Mouse (Mus musculus) thymus, adult 2 months (tissue): ENCODE data around the gene Ssx2ip. TPM values are rescaled to one million over a fixed set of nuclear protein-coding genes. Genes with fewer than 3 reads are reported as not detected.

Experiments used
- DNase-seq: peaks from one replicate; pipeline ENCODE4 v3.0.0; 2021
- H3K27ac ChIP-seq: fragments of 200-500 bp; 2 replicates; pipeline ENCODE4 v1.5.1; 2012; ENCODE audit warnings: low read length, control low read depth; ENCODE audit not compliant: control insufficient read depth, insufficient read depth
- H3K27me3 ChIP-seq: fragments of 200-500 bp; 2 replicates; pipeline ENCODE4 v1.6.1; 2012; ENCODE audit warnings: mild to moderate bottlenecking, low read length, moderate library complexity, mixed read lengths; ENCODE audit not compliant: control insufficient read depth, insufficient read depth
- H3K36me3 ChIP-seq: fragments of 200-500 bp; 2 replicates; pipeline ENCODE4 v1.6.1; 2012; ENCODE audit warnings: mild to moderate bottlenecking, low read length, moderate library complexity; ENCODE audit not compliant: control insufficient read depth, insufficient read depth
- H3K4me1 ChIP-seq: fragments of 200-500 bp; replicated peaks from 2 replicates; pipeline ENCODE4 v1.6.1; 2012; ENCODE audit warnings: low read length; ENCODE audit not compliant: control insufficient read depth, insufficient read depth
- H3K4me3 ChIP-seq: fragments of 200-500 bp; 2 replicates; pipeline ENCODE4 v1.5.1; 2012; ENCODE audit warnings: mild to moderate bottlenecking, low read length, control low read depth, moderate library complexity; ENCODE audit not compliant: control insufficient read depth, insufficient read depth
- CTCF ChIP-seq: fragments of 200-500 bp; IDR thresholded peaks from 2 replicates; pipeline ENCODE4 v1.5.1; 2012; ENCODE audit warnings: mild to moderate bottlenecking, control low read depth, low read length, moderate library complexity, borderline replicate concordance; ENCODE audit not compliant: control insufficient read depth, poor library complexity, insufficient read depth; ENCODE audit errors: extremely low read depth
- POLR2A ChIP-seq: fragments of 200-500 bp; IDR thresholded peaks from 2 replicates; pipeline ENCODE4 v1.6.1; 2012; ENCODE audit warnings: mild to moderate bottlenecking, low read length, control low read depth, moderate library complexity; ENCODE audit not compliant: control insufficient read depth, poor library complexity, insufficient read depth; ENCODE audit errors: extremely low read depth
- WGBS: fragments of 180-500 bp; shearing (Covaris S2); methylation state at CpG from one replicate; pipeline ENCODE4 v1.1.7; 2018; 5-methylcytosine and 5-hydroxymethylcytosine counted together
- polyA plus RNA-seq: library from polyadenylated mRNA; depleted of rRNA; stranded (reverse); fragments of >200 nt; gene quantifications from 2 replicates; pipeline ENCODE4 v1.2.3, GENCODE M21; 2012

Ssx2ip gene
- polyA plus RNA-seq, 1 experiment = 5.4 TPM

- no peak for DNase-seq
- Histone ChIP-seq H3K4me1 (no peaks in the 10 kb centered on the region), H3K4me3 (no peak overlapping the region), H3K27me3 (no peaks in the 10 kb centered on the region), H3K27ac (no peak overlapping the region), H3K36me3 (peaks cover 4% of the 10 kb centered on the region; the same call in 1 of the 2 replicates)
- WGBS = 59% methylated on average over 7 of the region's 7 CpGs
- TF ChIP-seq CTCF = no peak
- TF ChIP-seq POLR2A = no peak
Observed at GRCm38 (mm10) chr3:146418901-146419300, 14.5 kb downstream of the Ssx2ip start.

- no peak overlapping the region for H3K27ac ChIP-seq
Observed at GRCm38 (mm10) chr3:146419534-146419933, 15.1 kb downstream of the Ssx2ip start.

DNA sequence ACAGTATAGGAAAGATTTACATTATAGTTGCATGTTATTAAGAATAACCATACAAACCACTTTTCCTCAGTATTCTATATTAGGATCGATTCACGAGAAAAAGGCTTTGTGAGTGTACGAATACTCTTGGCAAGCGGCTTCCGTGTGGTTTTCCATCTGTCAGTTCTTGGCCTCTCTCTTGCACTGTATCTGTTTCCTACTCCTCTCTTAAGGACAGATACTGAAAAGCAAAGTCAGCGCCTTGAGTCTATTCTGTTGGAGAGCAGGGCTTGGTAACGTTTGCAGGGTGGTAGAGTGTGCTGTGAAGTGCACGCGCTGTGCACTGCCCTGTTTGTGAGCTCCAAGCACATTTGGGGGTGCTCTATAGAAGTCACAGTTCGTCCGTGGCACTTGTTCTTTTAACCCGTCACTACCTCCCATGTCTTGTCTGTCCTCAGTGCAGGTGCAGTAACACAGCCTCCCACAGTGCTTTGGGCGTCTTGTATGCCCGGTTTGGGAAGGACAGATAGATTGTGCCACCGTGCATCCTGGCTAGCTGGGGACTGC is 15.6 kb downstream of the Ssx2ip start:
- DNase-seq = no peak
- TF ChIP-seq POLR2A (no peak), CTCF (no peak)
- 95% methylated on average over 15 of the region's 15 CpGs for WGBS
- no peak overlapping the region for H3K27ac ChIP-seq
- H3K36me3 ChIP-seq = peaks cover 4% of the 10 kb centered on the region; the same call in 1 of the 2 replicates
- H3K27me3 ChIP-seq = no peaks in the 10 kb centered on the region
- H3K4me1 ChIP-seq = no peaks in the 10 kb centered on the region
- H3K4me3 ChIP-seq = no peak overlapping the region

More at GRCm38 (mm10) chr3:146419534-146419933, 15.1 kb downstream of the Ssx2ip start:
- WGBS = 96% methylated on average over 9 of the region's 9 CpGs
- Histone ChIP-seq H3K4me1 (no peaks in the 10 kb centered on the region), H3K4me3 (no peak overlapping the region), H3K36me3 (peaks cover 4% of the 10 kb centered on the region; the same call in 1 of the 2 replicates), H3K27me3 (no peaks in the 10 kb centered on the region)
- no peak for TF ChIP-seq CTCF
- TF ChIP-seq POLR2A = no peak
- DNase-seq = no peak

DNA sequence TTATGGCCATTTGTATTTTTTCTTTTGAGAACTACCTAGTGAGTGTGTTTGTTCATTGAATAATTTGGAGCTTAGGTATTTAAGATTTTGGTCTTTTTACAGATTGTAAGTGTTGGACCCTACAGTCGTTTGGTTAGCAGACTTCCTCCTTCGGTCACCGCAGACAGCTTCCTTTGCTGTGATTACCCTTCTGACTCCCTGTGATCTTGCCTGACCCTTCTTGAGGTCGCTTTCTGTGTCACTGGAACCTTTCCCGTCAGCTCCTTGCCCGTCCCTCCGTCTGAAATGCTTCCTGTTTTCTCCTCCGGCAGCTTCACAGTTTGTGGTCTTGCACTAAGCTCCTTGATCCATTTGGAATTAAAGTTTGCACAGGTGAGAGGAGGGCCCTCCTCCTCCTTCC is 17.3 kb downstream of the Ssx2ip start:
- no peaks in the 10 kb centered on the region for H3K4me1 ChIP-seq
- TF ChIP-seq CTCF (no peak), POLR2A (no peak)
- no peak overlapping the region for H3K27ac ChIP-seq
- no peak for DNase-seq
- H3K36me3 ChIP-seq = peaks cover 4% of the 10 kb centered on the region; the same call in 1 of the 2 replicates
- no peaks in the 10 kb centered on the region for H3K27me3 ChIP-seq
- 14% methylated on average over 8 of the region's 8 CpGs for WGBS
- H3K4me3 ChIP-seq = no peak overlapping the region

GRCm38 (mm10) chr3:146423710-146424109 is 19.3 kb downstream of the Ssx2ip start:
- Histone ChIP-seq H3K36me3 (peaks cover 4% of the 10 kb centered on the region), H3K4me3 (no peak overlapping the region), H3K27me3 (no peaks in the 10 kb centered on the region), H3K27ac (no peak overlapping the region), H3K4me1 (no peaks in the 10 kb centered on the region)
- TF ChIP-seq CTCF (no peak), POLR2A (no peak)
- WGBS = 94% methylated on average over 7 of the region's 7 CpGs
- peak; percentile 13 for DNase-seq

DNA sequence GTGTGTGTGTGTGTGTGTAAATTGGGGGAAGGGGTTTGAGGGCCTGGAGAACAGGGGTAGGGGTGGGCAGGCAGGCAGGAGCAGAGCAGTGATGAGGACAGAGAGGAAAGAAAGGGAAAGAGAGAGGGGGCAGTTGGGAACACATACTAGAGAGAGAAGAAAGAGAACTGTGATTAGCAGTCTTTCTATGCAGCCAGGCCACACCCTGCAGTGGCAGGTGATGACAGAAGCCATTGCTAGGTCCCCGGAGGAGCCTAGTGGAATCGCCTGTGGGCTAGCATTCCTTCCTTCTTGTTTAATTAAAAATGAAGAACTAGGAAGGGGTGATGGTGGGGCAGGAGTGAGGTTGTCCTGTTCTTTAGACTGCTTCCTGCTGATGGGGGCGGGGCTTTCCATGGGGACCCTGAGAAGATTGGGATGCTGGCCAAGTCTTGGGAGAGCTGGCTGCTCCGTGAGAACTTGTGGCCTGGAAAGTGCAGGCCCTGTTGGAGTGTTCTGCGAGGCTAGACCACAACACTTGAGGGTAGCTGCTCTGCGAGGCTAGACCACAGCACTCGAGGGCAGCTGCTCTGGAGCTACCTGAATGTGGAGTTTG is 20.0 kb downstream of the Ssx2ip start:
- Histone ChIP-seq H3K27ac (no peak overlapping the region), H3K36me3 (peaks cover 1% of the 10 kb centered on the region), H3K4me1 (no peaks in the 10 kb centered on the region), H3K4me3 (no peak overlapping the region), H3K27me3 (no peaks in the 10 kb centered on the region)
- no peak for TF ChIP-seq CTCF
- TF ChIP-seq POLR2A = no peak
- WGBS = 90% methylated on average over 7 of the region's 7 CpGs
- no peak for DNase-seq

- no peak overlapping the region for H3K27ac ChIP-seq
- no peak for TF ChIP-seq CTCF
- no peak for TF ChIP-seq POLR2A
- H3K4me1 ChIP-seq = no peaks in the 10 kb centered on the region
- no peak for DNase-seq
- H3K36me3 ChIP-seq = no peaks in the 10 kb centered on the region; the same call in 1 of the 2 replicates
- H3K4me3 ChIP-seq = no peak overlapping the region
- H3K27me3 ChIP-seq = no peaks in the 10 kb centered on the region
- WGBS = 91% methylated on average over 7 of the region's 7 CpGs
Observed at GRCm38 (mm10) chr3:146425902-146426301, 21.5 kb downstream of the Ssx2ip start.
